21 mouse cellular contexts compared by ENCODE assay signal in genomic region chr12:45656574-45656973, GRCm38 (mm10).
A peak's percentile ranks its signal among the peaks of the same experiment; 100 is the strongest.
DNase-seq lines count a peak whose midpoint lies in the region; ATAC-seq and TF ChIP-seq lines count a peak whose summit lies in the region.
"Had no signal": no experiment of that assay in that cellular context is flagged by ENCODE, and none has a peak within 500 bp of the region (broad histone marks: within the 10 kb centered on the region; RNA-seq: fewer than 3 reads in every experiment).

No protein-coding gene starts in this region.

- H3K4me1 ChIP-seq in kidney, embryonic 14.5 days (ENCODE audit: control insufficient read depth, insufficient read depth, low read length): no peaks in the 10 kb centered on the region
- no peaks in the 10 kb centered on the region for H3K4me1 ChIP-seq in kidney, embryonic 16.5 days (ENCODE audit: insufficient read depth, low read length)
- H3K4me1 ChIP-seq in kidney, postnatal 0 days (replicated peaks; ENCODE audit: insufficient read depth, low read length): no peaks in the 10 kb centered on the region
- no peaks in the 10 kb centered on the region for H3K4me1 ChIP-seq in kidney, adult 2 months (ENCODE audit: control insufficient read depth, insufficient read depth, low read length)

- no peak overlapping the region for H3K9ac ChIP-seq in kidney, embryonic 14.5 days (ENCODE audit: low read depth, low read length)
- no peak overlapping the region for H3K9ac ChIP-seq in kidney, embryonic 16.5 days (replicated peaks; ENCODE audit: low read length)
- no peak overlapping the region for H3K9ac ChIP-seq in kidney, postnatal 0 days (ENCODE audit: low read depth, low read length)

- WGBS in kidney, embryonic 14.5 days: 29% methylated on average over 2 of the region's 2 CpGs
- 21% methylated on average over 2 of the region's 2 CpGs for WGBS in kidney, embryonic 16.5 days
- 31% methylated on average over 2 of the region's 2 CpGs for WGBS in kidney, postnatal 0 days
- 40% methylated on average over 2 of the region's 2 CpGs for WGBS in kidney, adult 2 months

- TF ChIP-seq POLR2A in kidney, adult 2 months (IDR thresholded peaks at IDR 0.05; ENCODE audit: low read depth, low read length): no peak

- DNase-seq in kidney, postnatal 4 days: no peak
- DNase-seq in kidney, adult 11 months: no peak
- peak; percentile 75 for DNase-seq in kidney, postnatal 0 days (ENCODE audit: low spot score)
- no peak for DNase-seq in kidney, adult 2 months
- DNase-seq: adrenal gland, adult 2 months; adrenal gland, adult 8-10 months; adrenal gland, postnatal 10 days; adrenal gland, postnatal 14 days; adrenal gland, postnatal 25 days; adrenal gland, postnatal 36 days; B cell, adult 2 months; cerebellum, adult 11 months; cerebellum, adult 11-12 months; cerebellum, adult 18-20 months had no signal

- H3K27ac ChIP-seq in kidney, embryonic 14.5 days (ENCODE audit: low read depth, low read length): no peak overlapping the region
- no peak overlapping the region for H3K27ac ChIP-seq in kidney, embryonic 16.5 days (ENCODE audit: low read length)
- H3K27ac ChIP-seq in kidney, postnatal 0 days: no peak overlapping the region
- no peak overlapping the region for H3K27ac ChIP-seq in kidney, adult 2 months (ENCODE audit: insufficient read depth, low read depth, low read length)

- no peaks in the 10 kb centered on the region for H3K36me3 ChIP-seq in kidney, embryonic 14.5 days (ENCODE audit: control insufficient read depth, insufficient read depth, low read length)
- no peaks in the 10 kb centered on the region for H3K36me3 ChIP-seq in kidney, embryonic 16.5 days (ENCODE audit: insufficient read depth, low read length)
- no peaks in the 10 kb centered on the region for H3K36me3 ChIP-seq in kidney, postnatal 0 days (ENCODE audit: insufficient read depth, low read length)
- no peaks in the 10 kb centered on the region for H3K36me3 ChIP-seq in kidney, adult 2 months (ENCODE audit: control insufficient read depth, insufficient read depth, low read length)
- H3K36me3 ChIP-seq: G1E had no signal

- ATAC-seq in kidney, embryonic 14.5 days (ENCODE audit: low FRiP score, low TSS enrichment): peak; percentile 55; the same call in 1 of the 2 replicates
- peak; percentile 63; the same call in 1 of the 2 replicates for ATAC-seq in kidney, embryonic 16.5 days (ENCODE audit: low FRiP score, low TSS enrichment)
- ATAC-seq in kidney, postnatal 0 days (replicated peaks; ENCODE audit: low FRiP score, low read depth): no peak
- ATAC-seq: activated CD4-positive, CD25-positive, alpha-beta regulatory T cell, adult 4 months; CD4-positive, CD25-positive, alpha-beta regulatory T cell, adult 4 months; Patski had no signal

- H3K4me2 ChIP-seq in kidney, embryonic 14.5 days (replicated peaks; ENCODE audit: low read depth, low read length): no peak overlapping the region
- no peak overlapping the region for H3K4me2 ChIP-seq in kidney, embryonic 16.5 days (replicated peaks; ENCODE audit: low read depth, low read length)
- H3K4me2 ChIP-seq in kidney, postnatal 0 days (ENCODE audit: low read length): no peak overlapping the region

- H3K4me3 ChIP-seq in kidney, embryonic 14.5 days (ENCODE audit: low read length): no peak overlapping the region
- H3K4me3 ChIP-seq in kidney, embryonic 16.5 days (ENCODE audit: low read length): no peak overlapping the region
- H3K4me3 ChIP-seq in kidney, postnatal 0 days (replicated peaks; ENCODE audit: low read depth, low read length): no peak overlapping the region
- no peak overlapping the region for H3K4me3 ChIP-seq in kidney, adult 2 months (ENCODE audit: insufficient read depth, low read depth, low read length)

- no peaks in the 10 kb centered on the region for H3K9me3 ChIP-seq in kidney, embryonic 14.5 days (ENCODE audit: control insufficient read depth, low read length)
- no peaks in the 10 kb centered on the region for H3K9me3 ChIP-seq in kidney, embryonic 16.5 days (ENCODE audit: low read length)
- no peaks in the 10 kb centered on the region for H3K9me3 ChIP-seq in kidney, postnatal 0 days (replicated peaks; ENCODE audit: low read length)
- H3K9me3 ChIP-seq: G1E had no signal

- H3K27me3 ChIP-seq in kidney, embryonic 14.5 days (ENCODE audit: control insufficient read depth, insufficient read depth, low read length): no peaks in the 10 kb centered on the region
- no peaks in the 10 kb centered on the region for H3K27me3 ChIP-seq in kidney, embryonic 16.5 days (ENCODE audit: insufficient read depth, low read length)
- H3K27me3 ChIP-seq in kidney, postnatal 0 days (ENCODE audit: insufficient read depth, low read length): no peaks in the 10 kb centered on the region
- H3K27me3 ChIP-seq in kidney, adult 2 months (replicated peaks; ENCODE audit: control insufficient read depth, insufficient read depth, low read length): no peaks in the 10 kb centered on the region
- H3K27me3 ChIP-seq: CH12.LX, Patski had no signal

- no peak for TF ChIP-seq CTCF in kidney, postnatal 0 days (IDR thresholded peaks at IDR 0.05; ENCODE audit: low read depth)
- TF ChIP-seq CTCF in kidney, adult 2 months (conservative IDR thresholded peaks at IDR 0.05; ENCODE audit: insufficient read depth, insufficient read length, low read depth, low read length): no peak
